Mouse (Mus musculus) brain, embryonic 14.5 days (tissue): ENCODE measurements at regions not wholly inside any gene's neighbourhood (a gene's known extent, or its start where the extent isn't known, plus 50 kb on each side); places are given as distances from the start of the nearest gene placed in this dataset.

Experiments
- CTCF ChIP-seq: fragments of 200-500 bp; IDR thresholded peaks from 2 replicates; pipeline ENCODE4 v1.5.1; 2012; ENCODE audit warnings: inconsistent platforms, mild to moderate bottlenecking, moderate library complexity, borderline replicate concordance; ENCODE audit not compliant: insufficient read depth, insufficient read length; ENCODE audit errors: extremely low read depth
- POLR2A ChIP-seq: fragments of 200-500 bp; IDR thresholded peaks from 2 replicates; pipeline ENCODE4 v1.6.1; 2012; ENCODE audit warnings: mild to moderate bottlenecking, inconsistent platforms, borderline replicate concordance; ENCODE audit not compliant: poor library complexity, insufficient read depth, insufficient read length, severe bottlenecking; ENCODE audit errors: extremely low read depth

DNA sequence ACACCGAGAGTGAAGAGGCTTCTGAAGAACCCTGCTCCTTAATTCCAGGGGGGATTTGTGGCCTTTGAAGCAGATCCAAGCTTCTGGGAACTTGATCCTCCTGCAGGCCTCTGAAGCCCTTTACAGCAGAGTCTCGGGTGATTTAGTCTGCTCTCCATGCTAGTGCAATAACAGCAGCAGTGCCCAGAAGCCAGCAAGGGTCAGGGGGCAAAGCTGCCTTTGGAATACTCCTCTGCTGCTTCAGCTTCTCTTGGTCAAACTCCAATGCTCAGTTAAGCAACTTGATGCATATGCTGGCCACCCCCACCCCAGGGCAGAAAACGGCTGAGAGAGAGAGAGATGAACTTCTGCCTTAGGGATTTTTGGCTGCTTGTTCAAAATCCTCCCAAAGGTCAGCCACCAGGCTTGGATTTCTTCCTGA lies 82.8 kb upstream of the N4bp1 start:
- TF ChIP-seq POLR2A = no peak
- TF ChIP-seq CTCF = no peak
